Mouse (Mus musculus): ENCODE data around the gene Il1f8.

DNA sequence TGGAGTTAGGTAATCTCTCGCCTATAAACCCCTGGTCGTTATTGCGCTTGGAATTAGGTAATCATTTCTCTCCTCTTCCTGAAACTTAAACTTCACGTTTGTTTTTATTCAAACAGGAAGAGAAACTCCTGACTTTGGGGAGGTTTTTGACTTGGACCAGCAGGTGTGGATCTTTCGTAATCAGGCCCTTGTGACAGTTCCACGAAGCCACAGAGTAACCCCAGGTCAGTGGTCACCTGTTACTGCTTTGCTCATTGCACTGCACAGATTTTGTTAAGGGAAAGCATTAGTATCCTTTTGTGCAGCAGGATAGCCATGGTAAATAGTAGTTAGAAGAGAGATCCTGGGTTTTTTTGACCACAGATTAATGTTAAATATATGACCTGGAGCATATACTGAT, 34.6 kb downstream of the Il1f8 start:
- no peak for TF ChIP-seq CTCF (IDR thresholded peaks at IDR 0.05)
- TF ChIP-seq EP300 (IDR thresholded peaks at IDR 0.05): no peak
